Mouse (Mus musculus) CH12.LX (cell line): ENCODE data around the gene Plod3. TPM values are rescaled to one million over a fixed set of nuclear protein-coding genes. Genes with fewer than 3 reads are reported as not detected.

Experiments used
- DNase-seq: peaks from one replicate; pipeline ENCODE4 v3.0.0-alpha.2; 2013; ENCODE audit errors: extremely low read depth
- H3K27ac ChIP-seq: 2 replicates; pipeline ENCODE4 v1.5.1; 2012; ENCODE audit warnings: low read depth, mild to moderate bottlenecking, control low read depth, moderate library complexity; ENCODE audit not compliant: insufficient read depth
- H3K27me3 ChIP-seq: replicated peaks from 2 replicates; pipeline ENCODE3; 2012; ENCODE audit warnings: inconsistent platforms
- H3K36me3 ChIP-seq, 2 experiments: replicated peaks in 1 of 2; 2 replicates each; pipeline versions ENCODE3 to v1.6.1; 2012; ENCODE audit warnings: inconsistent platforms in 1 of 2, low read length in 1 of 2, mild to moderate bottlenecking in 1 of 2, mixed read lengths in 1 of 2, moderate library complexity in 1 of 2; ENCODE audit not compliant: control insufficient read depth in 1 of 2, insufficient read depth in 1 of 2
- H3K4me1 ChIP-seq, 2 experiments: 2 replicates each; pipeline ENCODE4 v1.6.1; 2012; ENCODE audit warnings: inconsistent platforms in 1 of 2, moderate library complexity in 1 of 2; ENCODE audit not compliant: insufficient read depth in 2 of 2, control insufficient read depth in 1 of 2
- H3K4me2 ChIP-seq: 2 replicates; pipeline ENCODE4 v1.6.1; 2012; ENCODE audit warnings: low read depth, mild to moderate bottlenecking, control low read depth; ENCODE audit not compliant: poor library complexity, insufficient read depth, severe bottlenecking
- H3K4me3 ChIP-seq, 3 experiments: fragments of 150-350 bp in 1 of 3; sonication (generic) in 1 of 3; replicated peaks in 1 of 3; 2 replicates each; pipeline versions ENCODE3 to v1.5.1; 2011 to 2012; ENCODE audit warnings: low read depth in 2 of 3, low read length in 2 of 3, mild to moderate bottlenecking in 2 of 3, moderate library complexity in 2 of 3, control low read depth in 1 of 3, improper control_type of control experiment in 1 of 3, inconsistent platforms in 1 of 3, mixed read lengths in 1 of 3; ENCODE audit not compliant: poor library complexity in 1 of 3
- H3K79me2 ChIP-seq: replicated peaks from 2 replicates; pipeline ENCODE4 v1.6.1; 2012; ENCODE audit warnings: mild to moderate bottlenecking, moderate library complexity; ENCODE audit not compliant: control insufficient read depth, poor library complexity, insufficient read depth, severe bottlenecking; ENCODE audit errors: extremely low read depth
- H3K9ac ChIP-seq: 2 replicates; pipeline ENCODE4 v1.6.1; 2012; ENCODE audit warnings: low read depth, mild to moderate bottlenecking, control low read depth, moderate library complexity; ENCODE audit not compliant: insufficient read depth
- H3K9me3 ChIP-seq: replicated peaks from 2 replicates; pipeline ENCODE3; 2012; ENCODE audit warnings: low read length, inconsistent platforms, mixed read lengths
- BHLHE40 ChIP-seq: IDR thresholded peaks from 2 replicates; pipeline ENCODE4 v1.6.1; 2011; ENCODE audit warnings: mild to moderate bottlenecking, low read depth, low read length, improper control_type of control experiment
- CHD1 ChIP-seq: IDR thresholded peaks from 2 replicates; pipeline ENCODE4 v1.6.1; 2012; ENCODE audit warnings: low read depth, low read length, improper control_type of control experiment, inconsistent platforms
- CHD2 ChIP-seq: IDR thresholded peaks from 2 replicates; pipeline ENCODE4 v1.6.1; 2011; ENCODE audit warnings: low read length, improper control_type of control experiment
- CTCF ChIP-seq, 2 experiments: IDR thresholded peaks in 1 of 2; conservative IDR thresholded peaks in 1 of 2; 2 replicates each; pipeline ENCODE4 v1.5.1; 2011 to 2012; ENCODE audit warnings: low read depth in 2 of 2, low read length in 2 of 2, improper control_type of control experiment in 1 of 2, inconsistent platforms in 1 of 2, mild to moderate bottlenecking in 1 of 2, moderate library complexity in 1 of 2
- ETS1 ChIP-seq: conservative IDR thresholded peaks from 2 replicates; pipeline ENCODE4 v1.6.1; 2012; ENCODE audit warnings: low read depth, mild to moderate bottlenecking, inconsistent platforms, low read length, improper control_type of control experiment, moderate library complexity
- IRF4 ChIP-seq: IDR thresholded peaks from 2 replicates; pipeline ENCODE4 v1.6.1; 2014; ENCODE audit warnings: low read depth, mild to moderate bottlenecking, inconsistent platforms, low read length, improper control_type of control experiment
- JUN ChIP-seq: IDR thresholded peaks from 2 replicates; pipeline ENCODE4 v1.6.1; 2011; ENCODE audit warnings: low read depth, mild to moderate bottlenecking, low read length, improper control_type of control experiment, moderate library complexity; ENCODE audit not compliant: insufficient read depth
- MAFK ChIP-seq: IDR thresholded peaks from 2 replicates; pipeline ENCODE4 v1.6.1; 2011; ENCODE audit warnings: low read length, improper control_type of control experiment; ENCODE audit not compliant: insufficient replicate concordance
- MAX ChIP-seq: IDR thresholded peaks from 2 replicates; pipeline ENCODE4 v1.6.1; 2011; ENCODE audit warnings: low read length, improper control_type of control experiment
- MEF2A ChIP-seq: IDR thresholded peaks from 2 replicates; pipeline ENCODE4 v1.6.1; 2014; ENCODE audit warnings: low read depth, mild to moderate bottlenecking, inconsistent platforms, low read length, improper control_type of control experiment, borderline replicate concordance
- NELFE ChIP-seq: IDR thresholded peaks from 2 replicates; pipeline ENCODE4 v1.6.1; 2011; ENCODE audit warnings: low read depth, low read length, improper control_type of control experiment
- POLR2A ChIP-seq: IDR thresholded peaks from 2 replicates; pipeline ENCODE4 v1.6.1; 2011; ENCODE audit warnings: low read depth, mild to moderate bottlenecking, improper control_type of control experiment, low read length
- UBTF ChIP-seq: IDR thresholded peaks from 2 replicates; pipeline ENCODE4 v1.6.1; 2012; ENCODE audit warnings: low read depth, mild to moderate bottlenecking, inconsistent platforms, low read length, improper control_type of control experiment, moderate library complexity
- ZKSCAN1 ChIP-seq: IDR thresholded peaks from 2 replicates; pipeline ENCODE4 v1.6.1; 2012; ENCODE audit warnings: low read depth, inconsistent platforms, low read length, improper control_type of control experiment, borderline replicate concordance
- ZMIZ1 ChIP-seq: IDR thresholded peaks from 2 replicates; pipeline ENCODE4 v1.6.1; 2012; ENCODE audit warnings: low read depth, mild to moderate bottlenecking, inconsistent platforms, low read length, improper control_type of control experiment
- ZNF384 ChIP-seq: IDR thresholded peaks from 2 replicates; pipeline ENCODE4 v1.6.1; 2012; ENCODE audit warnings: low read depth, low read length, improper control_type of control experiment, inconsistent platforms
- dilution Hi-C: fragments of 300-500 bp; cut with MboI; formaldehyde crosslinking; loops from 2 replicates; pipeline ENCODE4 v1.14.3; 2020; ENCODE audit warnings: low sequenced_read_pairs; ENCODE audit not compliant: extremely low pct_unique_long_range_greater_than_20kb, extremely low pct_ligation_motif_present
- in situ Hi-C: fragments of 300-500 bp; cut with MboI; formaldehyde crosslinking; loops from 3 replicates; pipeline ENCODE4 v1.14.3; 2019; ENCODE audit warnings: low sequenced_read_pairs, low pct_ligation_motif_present, low pct_unique_long_range_greater_than_20kb, mixed read lengths
- polyA plus RNA-seq: library from polyadenylated mRNA; unstranded; fragments of >175 nt; gene quantifications from 2 replicates; pipeline ENCODE4 v1.2.1, GENCODE M21; 2012; ENCODE audit warnings: low read depth; ENCODE audit not compliant: insufficient read length
- total RNA-seq, 2 experiments: library from RNA; depleted of rRNA; stranded (reverse); fragments of 300-350 nt in 1 of 2; fragments of >200 nt in 1 of 2; gene quantifications; 2 replicates each; pipeline ENCODE4 v1.2.3; 2012 to 2014

Plod3 gene
- total and polyA plus RNA-seq, 3 experiments: 8.8 to 45.2 (median 23.6) TPM

- no peak for DNase-seq
- dilution Hi-C loops (no loop called here), in situ Hi-C loops (loop anchor here (5.0 kb wide), 1 partner anchor 36 kb away; no protein-coding TSS in a partner anchor)
- H3K27me3 ChIP-seq: no peaks in the 10 kb centered on the region
- H3K9ac ChIP-seq: peak overlapping the region; percentile 24; the same call in 1 of the 2 replicates
- H3K9me3 ChIP-seq: no peaks in the 10 kb centered on the region
- H3K4me2 ChIP-seq: peak overlapping the region; percentile 71
- no peaks in the 10 kb centered on the region for H3K79me2 ChIP-seq
- TF ChIP-seq ZMIZ1 (no peak), ETS1 (no peak), ZKSCAN1 (no peak), BHLHE40 (no peak), MAFK (no peak), NELFE (no peak), MEF2A (no peak), CTCF (conservative IDR thresholded peaks at IDR 0.05 in 1 of 2, IDR thresholded peaks at IDR 0.05 in 1 of 2; ENCODE audit: low read depth in 2 of 2, low read length in 2 of 2) (no peak), UBTF (no peak), CHD2 (no peak)
- H3K27ac ChIP-seq: no peak overlapping the region
- peak overlapping the region in 2 of 3 experiments; percentile 66 to 100 for H3K4me3 ChIP-seq
- H3K36me3 ChIP-seq: peaks cover 35 to 52% of the 10 kb centered on the region in 2 experiments
- H3K4me1 ChIP-seq: peaks cover 8 to 29% of the 10 kb centered on the region in 2 experiments; a peak in 3 of 4 replicates
Measured at GRCm38 (mm10) chr5:136962966-136963540, 23.8 kb upstream of the Plod3 start.

GRCm38 (mm10) chr5:136965210-136965609 is 21.6 kb upstream of the Plod3 start:
- Histone ChIP-seq H3K27me3 (no peaks in the 10 kb centered on the region), H3K4me3 (no peak overlapping the region), H3K9ac (no peak overlapping the region), H3K4me1 (peaks cover 0 to 20% of the 10 kb centered on the region in 2 experiments; a peak in 2 of 4 replicates), H3K9me3 (no peaks in the 10 kb centered on the region), H3K79me2 (no peaks in the 10 kb centered on the region), H3K36me3 (peaks cover 35 to 69% of the 10 kb centered on the region in 2 experiments), H3K4me2 (no peak overlapping the region), H3K27ac (no peak overlapping the region)
- in situ Hi-C loops: no loop called here
- TF ChIP-seq ZNF384 (no peak), JUN (no peak), POLR2A (no peak), CHD1 (no peak), IRF4 (no peak), NELFE (no peak), UBTF (no peak), MAX (no peak), CTCF (conservative IDR thresholded peaks at IDR 0.05 in 1 of 2, IDR thresholded peaks at IDR 0.05 in 1 of 2; ENCODE audit: low read depth in 2 of 2, low read length in 2 of 2) (no peak)
- dilution Hi-C loops: no loop called here
- no peak for DNase-seq
